Mouse (Mus musculus) intestine, embryonic 14.5 days (tissue): ENCODE data around the gene 1810010H24Rik. TPM values are rescaled to one million over a fixed set of nuclear protein-coding genes. Genes with fewer than 3 reads are reported as not detected.

Source experiments
- polyA plus RNA-seq: library from polyadenylated mRNA; unstranded; fragments of >200 nt; fragmentation: Nextera tagmentation; extraction: Ambion mirVana; gene quantifications from 2 replicates; pipeline ENCODE4 v1.2.1, GENCODE M21; 2014

Gene 1810010H24Rik
- polyA plus RNA-seq, 1 experiment from 2014 or later = 2.9 TPM

Other genes starting within 250 kb of the 1810010H24Rik start
- 11.5 and 13.5 TPM in 2 replicates for gene Polg2, start 246.1 kb upstream of the 1810010H24Rik start, polyA plus RNA-seq
- 340 and 353 TPM in 2 replicates for gene Ddx5, start 236.5 kb upstream of the 1810010H24Rik start, polyA plus RNA-seq
- 19.3 and 19.4 TPM in 2 replicates for gene Cep95, start 236.4 kb upstream of the 1810010H24Rik start, polyA plus RNA-seq
- gene Smurf2, start 105.0 kb upstream of the 1810010H24Rik start, polyA plus RNA-seq = 17.1 and 19.2 TPM in 2 replicates
- 416 and 452 TPM in 2 replicates for gene Kpna2, start 26.1 kb upstream of the 1810010H24Rik start, polyA plus RNA-seq
- 38.6 and 42.3 TPM in 2 replicates for gene Bptf, start 106.4 kb downstream of the 1810010H24Rik start, polyA plus RNA-seq
- gene Nol11, start 163.7 kb downstream of the 1810010H24Rik start, polyA plus RNA-seq = 54.4 and 58.0 TPM in 2 replicates